Mouse (Mus musculus): Measurements from ENCODE around the gene Iqgap2. TPM values are rescaled to one million over a fixed set of nuclear protein-coding genes. Genes with fewer than 3 reads are reported as not detected.

The Iqgap2 gene
- polyA plus RNA-seq, 1 experiment from 2014 or later: 24.7 TPM

- Histone ChIP-seq H3K27ac (ENCODE audit: low read depth) (peak overlapping the region; percentile 67), H3K4me2 (ENCODE audit: low read length) (no peak overlapping the region), H3K9me3 (ENCODE audit: control insufficient read depth, low read length) (no peaks in the 10 kb centered on the region), H3K4me3 (ENCODE audit: low read depth, low read length) (no peak overlapping the region), H3K27me3 (replicated peaks; ENCODE audit: control insufficient read depth, insufficient read depth, low read length) (no peaks in the 10 kb centered on the region), H3K9ac (ENCODE audit: low read length) (no peak overlapping the region), H3K4me1 (replicated peaks; ENCODE audit: control insufficient read depth, insufficient read depth, low read length) (peaks cover 25% of the 10 kb centered on the region), H3K36me3 (ENCODE audit: control insufficient read depth, insufficient read depth, low read length) (peaks cover 3% of the 10 kb centered on the region; the same call in 1 of the 2 replicates)
- WGBS: 52% methylated on average over 15 of the region's 15 CpGs
- DNase-seq (ENCODE audit: low spot score) (no peak), ATAC-seq (replicated peaks; ENCODE audit: low FRiP score, low TSS enrichment, low read depth) (0 out of 2 replicates have a peak, but pooled peaks have one; percentile 52)
Measured at GRCm38 (mm10) chr13:95639336-95640116, 252.2 kb downstream of the Iqgap2 start.

GRCm38 (mm10) chr13:95638894-95639293 lies 252.8 kb downstream of the Iqgap2 start:
- Histone ChIP-seq H3K4me3 (ENCODE audit: low read depth, low read length) (no peak overlapping the region), H3K9ac (ENCODE audit: low read length) (no peak overlapping the region), H3K27ac (ENCODE audit: low read depth) (peak overlapping the region; percentile 67), H3K27me3 (replicated peaks; ENCODE audit: control insufficient read depth, insufficient read depth, low read length) (no peaks in the 10 kb centered on the region), H3K9me3 (ENCODE audit: control insufficient read depth, low read length) (no peaks in the 10 kb centered on the region), H3K4me2 (ENCODE audit: low read length) (no peak overlapping the region), H3K4me1 (replicated peaks; ENCODE audit: control insufficient read depth, insufficient read depth, low read length) (peaks cover 32% of the 10 kb centered on the region), H3K36me3 (ENCODE audit: control insufficient read depth, insufficient read depth, low read length) (peaks cover 3% of the 10 kb centered on the region; the same call in 1 of the 2 replicates)
- DNase-seq (ENCODE audit: low spot score) (no peak), ATAC-seq (replicated peaks; ENCODE audit: low FRiP score, low TSS enrichment, low read depth) (no peak)
- WGBS: 26% methylated on average over 5 of the region's 5 CpGs

GRCm38 (mm10) chr13:95637737-95638136 lies 254.0 kb downstream of the Iqgap2 start:
- no peaks in the 10 kb centered on the region for H3K9me3 ChIP-seq (ENCODE audit: control insufficient read depth, low read length)
- 79% methylated on average over 10 of the region's 10 CpGs for WGBS
- no peak overlapping the region for H3K27ac ChIP-seq (ENCODE audit: low read depth)
- DNase-seq (ENCODE audit: low spot score): no peak
- no peak overlapping the region for H3K9ac ChIP-seq (ENCODE audit: low read length)
- no peak overlapping the region for H3K4me3 ChIP-seq (ENCODE audit: low read depth, low read length)
- H3K4me1 ChIP-seq (replicated peaks; ENCODE audit: control insufficient read depth, insufficient read depth, low read length): peaks cover 29% of the 10 kb centered on the region
- peaks cover 3% of the 10 kb centered on the region; the same call in 1 of the 2 replicates for H3K36me3 ChIP-seq (ENCODE audit: control insufficient read depth, insufficient read depth, low read length)
- no peaks in the 10 kb centered on the region for H3K27me3 ChIP-seq (replicated peaks; ENCODE audit: control insufficient read depth, insufficient read depth, low read length)
- ATAC-seq (replicated peaks; ENCODE audit: low FRiP score, low TSS enrichment, low read depth): no peak
- no peak overlapping the region for H3K4me2 ChIP-seq (ENCODE audit: low read length)

- H3K9ac ChIP-seq (ENCODE audit: low read length): no peak overlapping the region
- H3K4me1 ChIP-seq (replicated peaks; ENCODE audit: control insufficient read depth, insufficient read depth, low read length): peaks cover 23% of the 10 kb centered on the region
- no peak overlapping the region for H3K4me3 ChIP-seq (ENCODE audit: low read depth, low read length)
- DNase-seq (ENCODE audit: low spot score) (no peak), ATAC-seq (replicated peaks; ENCODE audit: low FRiP score, low TSS enrichment, low read depth) (no peak)
- H3K4me2 ChIP-seq (ENCODE audit: low read length): no peak overlapping the region
- peaks cover 9% of the 10 kb centered on the region for H3K36me3 ChIP-seq (ENCODE audit: control insufficient read depth, insufficient read depth, low read length)
- H3K27ac ChIP-seq (ENCODE audit: low read depth): no peak overlapping the region
- H3K9me3 ChIP-seq (ENCODE audit: control insufficient read depth, low read length): no peaks in the 10 kb centered on the region
- WGBS: 89% methylated on average over 12 of the region's 12 CpGs
- H3K27me3 ChIP-seq (replicated peaks; ENCODE audit: control insufficient read depth, insufficient read depth, low read length): no peaks in the 10 kb centered on the region
Measured at GRCm38 (mm10) chr13:95635301-95635700, 256.4 kb downstream of the Iqgap2 start.

- DNase-seq (ENCODE audit: low spot score): no peak
- H3K27me3 ChIP-seq (replicated peaks; ENCODE audit: control insufficient read depth, insufficient read depth, low read length): no peaks in the 10 kb centered on the region
- H3K4me3 ChIP-seq (ENCODE audit: low read depth, low read length): no peak overlapping the region
- ATAC-seq (replicated peaks; ENCODE audit: low FRiP score, low TSS enrichment, low read depth): no peak
- 8% methylated on average over 2 of the region's 2 CpGs for WGBS
- no peak overlapping the region for H3K9ac ChIP-seq (ENCODE audit: low read length)
- H3K27ac ChIP-seq (ENCODE audit: low read depth): peak overlapping the region; percentile 10
- H3K4me1 ChIP-seq (replicated peaks; ENCODE audit: control insufficient read depth, insufficient read depth, low read length): peaks cover 21% of the 10 kb centered on the region
- H3K4me2 ChIP-seq (ENCODE audit: low read length): no peak overlapping the region
- peaks cover 18% of the 10 kb centered on the region for H3K36me3 ChIP-seq (ENCODE audit: control insufficient read depth, insufficient read depth, low read length)
- H3K9me3 ChIP-seq (ENCODE audit: control insufficient read depth, low read length): no peaks in the 10 kb centered on the region
Measured at GRCm38 (mm10) chr13:95634451-95634850, 257.3 kb downstream of the Iqgap2 start.

- H3K4me1 ChIP-seq (replicated peaks; ENCODE audit: control insufficient read depth, insufficient read depth, low read length): peaks cover 11% of the 10 kb centered on the region
- DNase-seq (ENCODE audit: low spot score) (no peak), ATAC-seq (replicated peaks; ENCODE audit: low FRiP score, low TSS enrichment, low read depth) (no peak)
- H3K9me3 ChIP-seq (ENCODE audit: control insufficient read depth, low read length): no peaks in the 10 kb centered on the region
- no peak overlapping the region for H3K4me3 ChIP-seq (ENCODE audit: low read depth, low read length)
- no peak overlapping the region for H3K9ac ChIP-seq (ENCODE audit: low read length)
- H3K27ac ChIP-seq (ENCODE audit: low read depth): peak overlapping the region; percentile 10; the same call in 1 of the 2 replicates
- H3K27me3 ChIP-seq (replicated peaks; ENCODE audit: control insufficient read depth, insufficient read depth, low read length): no peaks in the 10 kb centered on the region
- no peak overlapping the region for H3K4me2 ChIP-seq (ENCODE audit: low read length)
- 70% methylated on average over 2 of the region's 2 CpGs for WGBS
- peaks cover 23% of the 10 kb centered on the region for H3K36me3 ChIP-seq (ENCODE audit: control insufficient read depth, insufficient read depth, low read length)
Measured at GRCm38 (mm10) chr13:95633384-95633783, 258.3 kb downstream of the Iqgap2 start.

- no peaks in the 10 kb centered on the region for H3K27me3 ChIP-seq (replicated peaks; ENCODE audit: control insufficient read depth, insufficient read depth, low read length)
- no peak overlapping the region for H3K27ac ChIP-seq (ENCODE audit: low read depth)
- no peak overlapping the region for H3K4me2 ChIP-seq (ENCODE audit: low read length)
- H3K9ac ChIP-seq (ENCODE audit: low read length): no peak overlapping the region
- DNase-seq (ENCODE audit: low spot score): no peak
- H3K36me3 ChIP-seq (ENCODE audit: control insufficient read depth, insufficient read depth, low read length): peaks cover 22% of the 10 kb centered on the region
- no peak for ATAC-seq (replicated peaks; ENCODE audit: low FRiP score, low TSS enrichment, low read depth)
- no peaks in the 10 kb centered on the region for H3K9me3 ChIP-seq (ENCODE audit: control insufficient read depth, low read length)
- peaks cover 10% of the 10 kb centered on the region; the same call in 1 of the 2 replicates for H3K4me1 ChIP-seq (replicated peaks; ENCODE audit: control insufficient read depth, insufficient read depth, low read length)
- WGBS: 83% methylated on average over 6 of the region's 6 CpGs
- H3K4me3 ChIP-seq (ENCODE audit: low read depth, low read length): no peak overlapping the region
Measured at GRCm38 (mm10) chr13:95632144-95632543, 259.6 kb downstream of the Iqgap2 start.

- ATAC-seq (replicated peaks; ENCODE audit: low FRiP score, low TSS enrichment, low read depth) (no peak), DNase-seq (ENCODE audit: low spot score) (no peak)
- H3K27ac ChIP-seq (ENCODE audit: low read depth): no peak overlapping the region
- no peaks in the 10 kb centered on the region for H3K9me3 ChIP-seq (ENCODE audit: control insufficient read depth, low read length)
- no peak overlapping the region for H3K4me2 ChIP-seq (ENCODE audit: low read length)
- no peak overlapping the region for H3K9ac ChIP-seq (ENCODE audit: low read length)
- no peak overlapping the region for H3K4me3 ChIP-seq (ENCODE audit: low read depth, low read length)
- H3K27me3 ChIP-seq (replicated peaks; ENCODE audit: control insufficient read depth, insufficient read depth, low read length): no peaks in the 10 kb centered on the region
- peaks cover 20% of the 10 kb centered on the region for H3K36me3 ChIP-seq (ENCODE audit: control insufficient read depth, insufficient read depth, low read length)
- H3K4me1 ChIP-seq (replicated peaks; ENCODE audit: control insufficient read depth, insufficient read depth, low read length): peaks cover 10% of the 10 kb centered on the region; the same call in 1 of the 2 replicates
- WGBS: 60% methylated on average over 2 of the region's 2 CpGs
Measured at GRCm38 (mm10) chr13:95630747-95631146, 261.0 kb downstream of the Iqgap2 start.

GRCm38 (mm10) chr13:95629751-95630150 lies 262.0 kb downstream of the Iqgap2 start:
- ATAC-seq (replicated peaks; ENCODE audit: low FRiP score, low TSS enrichment, low read depth): no peak
- Histone ChIP-seq H3K4me3 (ENCODE audit: low read depth, low read length) (no peak overlapping the region), H3K36me3 (ENCODE audit: control insufficient read depth, insufficient read depth, low read length) (peaks cover 20% of the 10 kb centered on the region), H3K27ac (ENCODE audit: low read depth) (no peak overlapping the region), H3K9me3 (ENCODE audit: control insufficient read depth, low read length) (no peaks in the 10 kb centered on the region), H3K4me2 (ENCODE audit: low read length) (no peak overlapping the region), H3K4me1 (replicated peaks; ENCODE audit: control insufficient read depth, insufficient read depth, low read length) (peaks cover 10% of the 10 kb centered on the region; the same call in 1 of the 2 replicates), H3K9ac (ENCODE audit: low read length) (no peak overlapping the region), H3K27me3 (replicated peaks; ENCODE audit: control insufficient read depth, insufficient read depth, low read length) (no peaks in the 10 kb centered on the region)
- WGBS: 87% methylated on average over 10 of the region's 10 CpGs
- no peak for DNase-seq (ENCODE audit: low spot score)
